Mouse (Mus musculus) thymus, adult 2 months (tissue): ENCODE measurements around the gene Erbb4.

Source experiments
- CTCF ChIP-seq: fragments of 200-500 bp; IDR thresholded peaks from 2 replicates; pipeline ENCODE4 v1.5.1; 2012; ENCODE audit warnings: mild to moderate bottlenecking, control low read depth, low read length, moderate library complexity, borderline replicate concordance; ENCODE audit not compliant: control insufficient read depth, poor library complexity, insufficient read depth; ENCODE audit errors: extremely low read depth
- POLR2A ChIP-seq: fragments of 200-500 bp; IDR thresholded peaks from 2 replicates; pipeline ENCODE4 v1.6.1; 2012; ENCODE audit warnings: mild to moderate bottlenecking, low read length, control low read depth, moderate library complexity; ENCODE audit not compliant: control insufficient read depth, poor library complexity, insufficient read depth; ENCODE audit errors: extremely low read depth

DNA sequence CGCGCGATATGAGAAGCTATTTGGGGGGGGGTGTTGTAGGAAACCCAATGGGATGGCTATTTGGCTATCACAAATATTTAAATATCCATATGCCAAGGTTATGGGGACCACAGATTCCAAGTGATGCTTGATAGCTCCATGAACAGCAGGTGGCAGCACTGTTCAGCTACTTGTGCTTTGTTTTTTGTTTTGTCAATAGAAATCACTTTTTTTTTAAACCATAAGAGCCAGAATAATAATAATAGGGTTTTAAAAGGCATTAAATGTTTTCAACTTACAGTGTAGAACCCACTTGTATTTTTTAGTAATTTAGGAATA lies 1001.4 kb downstream of the Erbb4 start:
- no peak for TF ChIP-seq CTCF
- no peak for TF ChIP-seq POLR2A
